Mouse (Mus musculus) monocyte, adult 5-6 weeks (primary cell): Measurements from ENCODE around the gene Pate4. TPM values are rescaled to one million over a fixed set of nuclear protein-coding genes. Genes with fewer than 3 reads are reported as not detected.
"Not testable (repeated sequence)": the region's sequence is repeated elsewhere in the genome, so short reads cannot be mapped to it uniquely, and the experiment has no call there.

Experiments used
- ATAC-seq: fragments of 153-309, 156-312 bp; replicated peaks from 2 replicates; pipeline ENCODE4 v1.8.0; 2017; ENCODE audit warnings: mild to moderate bottlenecking; ENCODE audit not compliant: low TSS enrichment, insufficient number of reproducible peaks, severe bottlenecking, poor library complexity, low FRiP score
- total RNA-seq: library from RNA; stranded (forward); fragments of 200-1000, 200-491, 200-594 nt; gene quantifications from 3 replicates; pipeline ENCODE4 v1.2.3, GENCODE M21; 2017

Pate4 gene
- not detected in 3 replicates for total RNA-seq

DNA sequence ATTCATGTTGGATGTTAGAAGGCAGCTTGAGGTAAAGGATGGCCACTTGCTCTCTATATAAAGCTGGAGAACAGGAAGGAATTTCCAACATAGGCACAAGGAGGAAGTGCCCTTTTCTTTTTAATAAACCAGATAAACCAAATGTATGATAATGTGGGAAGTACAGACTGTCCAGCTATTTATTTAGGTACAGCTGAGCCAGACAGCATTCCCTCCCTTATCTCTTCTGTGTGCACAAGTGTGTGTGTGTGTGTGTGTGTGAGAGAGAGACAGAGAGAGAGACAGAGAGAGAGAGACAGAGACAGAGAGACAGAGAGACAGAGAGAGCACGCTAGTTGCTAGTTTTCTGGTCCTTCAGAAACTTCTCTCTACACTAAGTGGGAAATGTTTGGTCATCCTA, at the start of gene Pate4:
Gene Pate4 (minus strand): TSS at position 101 of the 400 bp plus-strand sequence.
- ATAC-seq, result no peak

DNA sequence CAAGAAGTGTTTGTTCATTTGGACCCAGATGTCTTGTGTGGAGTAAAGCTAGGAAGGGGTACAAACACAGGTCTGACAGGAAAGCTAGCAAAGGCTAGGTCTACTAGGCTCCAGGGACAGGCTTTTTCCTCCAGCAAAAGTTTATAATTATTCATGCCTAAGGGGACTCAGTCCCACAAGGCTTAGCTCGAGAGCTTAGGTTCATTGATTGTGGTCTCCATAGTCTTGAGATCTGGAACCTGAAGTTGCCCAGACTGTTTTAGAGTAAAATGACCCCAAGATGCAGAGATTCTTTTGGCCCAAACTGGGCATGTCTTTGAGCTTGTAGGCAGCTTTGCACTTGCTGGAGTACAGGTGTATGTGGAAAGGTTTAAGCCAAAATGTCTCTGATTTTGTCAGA, 36.4 kb upstream of the Pate4 start, which contains the start of gene Pate3:
Gene Pate3 (minus strand): TSS at position 101 of the 400 bp plus-strand sequence.
- no peak for ATAC-seq

DNA sequence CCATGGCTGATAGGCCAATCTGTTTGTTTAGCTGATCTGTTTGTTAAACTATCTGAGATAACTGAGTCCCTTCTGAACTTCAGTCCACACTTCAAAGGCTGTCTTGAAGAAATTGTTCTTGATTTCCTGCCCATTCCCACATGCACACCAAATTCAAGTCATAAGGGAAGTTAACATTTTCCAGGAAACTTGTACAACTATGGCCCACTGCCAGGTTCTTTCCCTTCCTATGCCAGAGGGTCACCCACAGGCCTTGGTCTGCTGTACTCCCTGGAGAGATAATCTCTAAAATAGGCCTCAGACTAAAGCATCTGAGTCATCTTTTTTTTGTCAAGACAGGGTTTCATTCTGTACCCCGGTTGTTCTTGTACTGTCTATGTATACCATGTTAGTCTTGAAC, 21.2 kb upstream of the Pate4 start:
- ATAC-seq, result no peak

DNA sequence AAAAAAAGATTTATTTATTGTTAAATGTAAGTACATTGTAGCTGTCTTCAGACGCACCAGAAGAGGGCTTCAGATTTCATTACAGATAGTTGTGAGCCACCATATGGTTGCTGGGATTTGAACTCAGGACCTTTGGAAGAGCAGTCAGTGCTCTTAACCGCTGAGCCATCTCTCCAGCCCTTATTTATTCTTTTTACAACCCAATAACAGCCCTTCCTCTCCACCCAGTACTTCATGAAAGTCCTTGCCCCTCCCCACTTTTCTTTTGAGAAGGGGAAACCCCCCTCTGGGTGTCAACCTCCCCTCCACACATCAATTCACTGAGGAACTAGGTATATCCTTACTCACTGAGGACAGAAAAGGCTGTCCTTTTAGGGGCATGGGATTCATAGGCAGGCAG, 5.0 kb upstream of the Pate4 start:
- not testable (repeated sequence) for ATAC-seq

DNA sequence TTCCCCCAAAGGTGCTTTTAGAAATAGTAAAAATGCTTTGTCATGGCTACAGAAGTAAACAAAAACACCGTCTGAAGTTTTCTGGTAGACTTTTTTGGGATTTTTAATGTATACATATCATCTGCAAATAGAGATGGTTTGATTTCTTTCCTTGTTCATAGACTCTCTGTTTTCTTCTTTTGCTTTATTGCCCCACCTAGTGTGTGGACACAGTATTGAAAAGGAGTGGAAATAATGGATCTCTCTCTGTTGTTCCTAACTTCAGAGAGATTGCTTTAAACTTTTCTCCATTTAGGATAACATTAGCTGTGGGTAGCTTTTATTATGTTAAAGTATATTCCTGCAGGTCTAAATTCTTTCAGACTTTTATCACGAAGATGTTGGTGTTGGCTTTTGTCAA, 2.3 kb upstream of the Pate4 start:
- ATAC-seq, result no peak

DNA sequence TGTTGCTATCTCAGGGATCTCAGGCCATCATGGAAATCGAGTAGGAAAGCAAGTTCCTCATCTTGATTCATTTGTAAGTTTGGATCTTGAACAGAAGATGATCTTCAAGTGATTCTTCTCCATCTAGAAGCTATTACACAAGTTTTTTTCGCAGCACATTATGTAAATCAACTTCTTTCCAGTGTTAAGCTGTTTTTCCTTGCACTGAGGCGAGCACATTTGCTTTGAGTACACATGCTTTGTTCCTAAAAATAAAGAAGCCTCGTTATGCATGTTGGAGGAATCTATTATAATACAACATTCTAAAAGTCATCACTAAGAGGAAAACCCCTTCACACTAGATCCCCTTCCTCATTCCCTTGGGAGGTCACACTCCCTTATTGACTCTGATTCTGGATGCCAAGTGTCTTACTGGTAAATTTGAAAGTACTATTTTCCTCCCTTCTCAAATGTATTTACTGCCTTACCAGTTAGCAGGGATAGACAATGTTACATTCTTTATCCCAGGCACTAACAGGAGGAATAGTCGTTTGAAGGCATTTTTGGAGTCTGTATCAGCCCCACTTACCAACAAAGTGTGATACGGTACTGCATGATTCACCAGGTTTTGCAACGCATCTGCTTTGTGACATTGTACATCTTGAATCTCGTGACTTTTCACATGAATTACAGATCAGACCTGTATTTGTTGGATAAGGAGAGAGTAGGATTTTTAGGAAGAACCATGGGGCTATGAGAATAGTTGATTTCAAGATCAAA, 3.9 kb downstream of the Pate4 start:
- no peak for ATAC-seq

DNA sequence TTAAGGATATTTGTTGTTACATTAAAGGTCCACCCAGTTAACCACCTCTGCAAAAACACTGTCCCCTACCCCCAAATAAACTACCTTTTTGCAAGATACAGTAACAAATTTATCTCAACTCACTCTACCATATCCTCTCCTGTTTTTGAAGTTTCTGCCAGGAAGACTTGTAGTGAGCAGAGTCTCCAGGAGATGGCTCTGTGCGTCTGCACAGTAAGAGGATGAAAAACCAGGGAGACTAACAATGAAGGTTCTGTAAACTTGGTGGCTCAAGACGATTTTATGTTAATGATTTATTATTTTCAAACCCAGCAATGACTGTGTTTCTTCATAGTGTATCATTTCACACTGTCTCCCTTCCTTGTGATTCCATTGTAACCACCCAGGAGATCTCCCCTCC, 18.8 kb downstream of the Pate4 start:
- no peak for ATAC-seq

DNA sequence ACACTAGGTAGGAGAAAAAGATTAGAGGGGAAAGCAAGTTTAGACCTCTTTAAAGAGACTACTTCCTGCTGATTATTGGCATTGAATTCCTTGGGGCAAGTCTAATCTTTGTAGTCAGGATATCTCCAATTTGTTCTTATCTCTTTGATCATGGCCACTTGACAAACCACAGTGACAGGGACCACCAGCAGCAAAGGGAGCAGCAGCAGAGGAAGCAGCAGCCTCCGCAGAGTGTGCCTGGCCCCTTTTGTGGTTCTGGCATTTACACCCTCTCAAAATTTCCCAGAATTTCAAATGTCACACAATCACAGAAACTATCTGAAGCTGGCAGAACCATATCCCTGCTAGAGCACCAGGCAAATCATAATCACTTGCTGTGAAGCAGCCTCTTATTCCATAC, 24.1 kb downstream of the Pate4 start:
- ATAC-seq, result no peak

DNA sequence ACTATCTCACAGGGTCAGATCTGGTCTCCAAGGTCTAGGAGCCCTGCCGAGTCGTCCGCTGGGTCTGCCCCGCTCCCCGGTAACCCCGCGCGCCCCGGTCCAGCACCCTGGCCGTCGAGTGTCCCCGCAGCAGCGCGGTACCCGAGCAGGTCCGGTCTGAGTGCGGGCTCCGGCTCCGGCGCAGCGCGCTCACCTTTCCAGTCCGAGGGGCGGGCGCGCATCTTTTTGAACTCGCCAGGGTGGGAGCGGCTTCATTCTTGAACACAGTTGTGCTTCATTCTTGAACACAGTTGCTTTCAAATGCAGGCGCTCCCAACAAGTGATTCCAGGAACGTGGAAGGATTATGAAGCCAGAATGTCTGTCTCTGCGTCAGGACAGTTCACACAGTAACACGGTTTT, 37.3 kb downstream of the Pate4 start:
- no peak for ATAC-seq

DNA sequence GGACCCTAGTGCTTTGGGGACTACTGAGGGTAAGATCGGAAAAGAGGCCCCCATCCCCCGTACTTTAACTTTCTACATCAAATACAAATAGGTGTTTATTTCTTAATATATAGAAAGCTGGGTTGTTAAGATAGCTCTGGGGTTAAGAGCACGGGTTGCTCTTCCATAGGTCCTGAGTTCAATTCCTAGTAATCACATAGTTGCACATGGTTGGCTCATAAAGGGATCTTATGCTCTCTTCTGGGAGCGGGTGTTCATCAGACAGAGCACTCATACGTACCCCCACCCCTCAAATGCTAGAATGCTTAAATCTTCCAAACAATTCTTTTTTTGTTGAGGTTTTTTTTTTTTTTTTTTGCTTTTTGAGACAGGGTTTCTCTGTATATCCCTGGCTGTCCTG, 41.1 kb downstream of the Pate4 start:
- no peak for ATAC-seq

DNA sequence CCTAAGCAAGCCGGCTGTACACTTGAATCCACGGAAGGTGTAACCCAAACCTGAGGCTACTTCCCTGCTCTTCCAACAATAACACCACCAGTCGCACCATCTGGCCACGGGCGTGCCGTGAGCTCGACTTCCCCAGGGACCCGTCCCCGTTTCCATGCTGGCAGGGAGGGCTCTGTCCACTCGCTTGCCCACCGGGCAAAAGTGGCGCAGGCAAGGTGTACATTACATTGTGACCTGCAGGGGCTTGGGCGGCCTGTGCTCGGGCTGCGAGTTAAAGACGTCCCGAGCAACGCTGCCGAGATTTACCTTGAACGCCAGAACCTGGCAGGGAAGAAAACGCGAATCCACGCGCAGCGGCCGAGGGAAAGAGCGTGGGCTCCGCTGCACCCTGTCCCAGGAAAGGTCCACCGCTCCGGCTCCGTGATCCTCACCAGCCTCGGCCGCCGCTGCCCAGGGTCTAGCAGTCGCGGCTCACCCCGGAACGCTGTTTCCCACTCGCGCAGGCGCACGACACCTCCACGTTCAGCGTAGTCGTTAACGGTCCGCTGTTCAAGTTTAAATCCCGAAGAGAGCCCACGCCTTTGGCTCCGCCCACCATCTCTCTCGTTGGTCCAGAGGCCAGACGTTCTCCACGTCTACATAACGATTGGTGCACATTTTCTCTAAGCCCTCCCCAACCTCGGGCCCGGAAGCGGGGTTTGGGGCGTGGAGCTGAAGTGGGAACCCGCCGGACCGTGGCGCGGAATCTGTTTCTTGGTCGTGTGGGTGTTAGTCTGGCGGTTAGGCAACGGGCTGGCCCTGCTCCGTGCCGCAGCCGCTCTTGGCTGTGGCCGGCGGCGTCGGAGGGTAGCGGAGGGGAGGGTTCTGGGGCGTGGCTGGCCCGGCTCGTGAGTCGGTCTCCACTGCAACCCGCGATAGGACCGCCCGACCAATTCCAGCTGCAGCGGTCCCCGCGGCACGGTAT, 41.9 kb downstream of the Pate4 start, which contains the start of the genes Pate2 and Hyls1:
Gene Pate2 (plus strand): TSS at position 714 of the 964 bp plus-strand sequence.
Gene Hyls1 (minus strand): TSS at position 828 of the 964 bp plus-strand sequence.
- ATAC-seq, result peak; percentile 99

DNA sequence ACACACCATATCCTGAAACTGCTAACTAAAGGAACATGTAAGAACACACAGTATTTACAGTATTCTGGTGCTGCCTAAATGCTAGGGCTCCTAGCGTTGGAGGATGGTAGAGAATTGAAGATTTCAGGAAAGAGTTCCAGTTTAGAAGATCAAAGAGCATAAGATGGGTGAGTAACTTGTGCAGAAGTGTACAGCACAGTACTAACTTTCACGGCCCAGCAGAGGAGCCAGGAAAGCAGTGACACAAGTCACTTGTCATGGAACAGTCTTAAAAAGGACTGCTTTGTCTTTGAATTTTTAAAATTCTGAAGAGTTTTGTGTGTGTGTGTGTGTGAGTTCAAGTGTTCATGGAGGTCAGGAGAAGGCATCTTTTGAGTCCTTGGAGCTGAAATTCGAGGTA, 43.7 kb downstream of the Pate4 start:
- no peak for ATAC-seq

DNA sequence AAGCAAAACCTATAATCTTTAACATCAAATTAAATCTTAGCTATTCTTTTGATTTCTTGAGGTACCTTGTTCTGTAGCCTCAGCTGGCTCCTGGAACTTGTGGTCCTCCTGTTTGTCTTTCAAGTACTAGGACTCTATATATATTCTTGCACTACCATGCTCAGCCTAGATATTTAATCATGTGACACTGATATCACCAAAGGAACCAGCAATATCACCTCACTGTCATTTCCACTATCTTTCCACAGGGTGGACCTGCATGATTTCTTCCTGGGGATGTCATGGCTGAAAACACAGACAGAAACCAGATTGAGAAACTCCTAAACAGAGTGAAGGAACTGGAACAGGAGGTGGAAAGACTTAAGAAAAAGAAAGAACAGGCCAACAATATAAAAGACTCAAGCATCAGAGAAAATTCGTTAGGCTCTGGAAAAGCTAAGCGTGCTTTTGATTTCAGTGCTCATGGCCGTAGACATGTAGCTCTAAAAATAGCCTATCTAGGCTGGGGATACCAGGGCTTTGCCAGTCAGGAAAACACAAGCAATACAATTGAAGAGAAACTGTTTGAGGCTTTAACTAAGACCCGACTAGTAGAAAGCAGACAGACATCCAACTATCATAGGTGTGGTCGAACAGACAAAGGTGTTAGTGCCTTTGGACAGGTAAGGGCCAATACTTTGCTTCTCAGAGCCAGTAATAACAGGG, 47.1 kb downstream of the Pate4 start:
- ATAC-seq, result no peak

DNA sequence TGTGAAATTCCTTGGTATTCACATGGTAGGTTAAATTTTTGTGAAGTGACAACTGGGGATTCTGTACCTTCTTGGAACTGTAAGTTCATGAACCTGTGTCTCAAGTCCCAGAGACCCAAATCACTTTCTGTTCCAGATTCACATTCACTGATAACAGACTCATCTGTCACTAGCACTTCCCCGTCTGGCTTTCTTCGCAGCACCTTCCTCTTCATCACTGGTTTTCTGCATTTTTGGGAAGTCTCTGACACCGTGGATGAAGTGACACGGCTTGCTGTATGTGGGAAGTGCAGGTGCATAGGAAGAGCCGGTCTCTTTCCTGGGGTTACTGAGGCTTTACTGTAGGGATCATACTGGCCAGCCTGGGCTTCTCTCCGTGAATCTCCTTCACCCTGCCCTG, 50.2 kb downstream of the Pate4 start:
- no peak for ATAC-seq

DNA sequence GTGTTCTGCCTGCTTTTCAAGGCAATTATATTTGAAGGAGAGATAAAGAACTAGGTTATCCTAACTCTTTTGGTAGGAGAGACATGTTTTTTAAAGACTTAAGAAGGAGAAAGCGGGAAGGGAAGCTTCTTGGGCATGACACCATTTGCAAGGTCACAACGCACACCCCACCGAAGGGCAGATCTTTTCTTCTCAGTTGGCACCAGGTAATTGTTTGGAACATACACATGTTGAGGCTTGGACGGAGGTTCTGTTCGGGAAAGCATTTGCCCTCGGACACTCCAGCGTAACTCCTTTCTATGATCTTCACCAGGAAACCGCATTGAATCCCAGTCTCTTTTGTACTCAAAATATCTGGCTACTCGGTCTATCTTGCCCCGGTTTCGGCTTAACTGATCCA, 50.7 kb downstream of the Pate4 start:
- ATAC-seq, result no peak

DNA sequence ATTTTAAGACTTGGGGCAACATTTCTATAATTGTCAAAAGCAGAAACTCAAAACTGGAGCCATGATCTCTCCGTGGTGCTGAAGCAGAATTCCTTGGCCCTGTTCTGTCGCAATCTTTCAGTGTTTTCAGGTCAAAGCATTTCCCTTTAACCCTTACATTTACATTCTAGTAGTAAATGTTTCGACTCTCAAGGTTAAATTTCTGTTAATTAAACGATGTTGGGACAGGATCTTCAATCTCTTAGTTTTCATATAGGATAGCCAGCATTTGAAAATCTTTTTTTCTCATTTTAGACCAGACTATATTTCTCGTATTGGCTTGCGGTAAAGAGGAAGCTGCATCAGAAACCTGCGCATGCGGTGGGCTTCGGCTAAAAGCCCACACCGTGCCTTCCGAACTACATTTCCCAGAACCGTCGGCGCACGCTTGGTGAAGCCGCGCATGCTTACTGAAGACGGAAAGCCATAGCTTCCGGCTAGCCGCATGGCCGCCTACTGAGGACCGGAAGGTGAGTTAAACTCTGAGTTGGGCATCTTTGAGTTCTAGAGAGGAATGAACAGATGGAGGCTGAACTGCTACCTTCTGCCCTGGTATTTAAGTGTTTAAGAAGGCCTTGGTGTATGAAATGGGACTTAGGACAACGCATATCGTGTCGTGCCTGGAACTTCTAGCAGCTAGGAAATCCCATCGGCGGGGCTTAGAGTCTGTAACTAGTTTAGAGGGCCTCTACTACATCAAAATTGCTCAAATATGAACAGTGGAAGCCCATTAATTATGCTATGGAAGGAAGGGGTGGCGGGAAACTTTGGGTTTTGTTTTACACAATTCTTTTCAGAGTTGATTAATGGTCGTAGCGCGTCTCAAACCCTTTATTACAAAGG, 52.5 kb downstream of the Pate4 start:
- ATAC-seq, result peak; percentile 95

DNA sequence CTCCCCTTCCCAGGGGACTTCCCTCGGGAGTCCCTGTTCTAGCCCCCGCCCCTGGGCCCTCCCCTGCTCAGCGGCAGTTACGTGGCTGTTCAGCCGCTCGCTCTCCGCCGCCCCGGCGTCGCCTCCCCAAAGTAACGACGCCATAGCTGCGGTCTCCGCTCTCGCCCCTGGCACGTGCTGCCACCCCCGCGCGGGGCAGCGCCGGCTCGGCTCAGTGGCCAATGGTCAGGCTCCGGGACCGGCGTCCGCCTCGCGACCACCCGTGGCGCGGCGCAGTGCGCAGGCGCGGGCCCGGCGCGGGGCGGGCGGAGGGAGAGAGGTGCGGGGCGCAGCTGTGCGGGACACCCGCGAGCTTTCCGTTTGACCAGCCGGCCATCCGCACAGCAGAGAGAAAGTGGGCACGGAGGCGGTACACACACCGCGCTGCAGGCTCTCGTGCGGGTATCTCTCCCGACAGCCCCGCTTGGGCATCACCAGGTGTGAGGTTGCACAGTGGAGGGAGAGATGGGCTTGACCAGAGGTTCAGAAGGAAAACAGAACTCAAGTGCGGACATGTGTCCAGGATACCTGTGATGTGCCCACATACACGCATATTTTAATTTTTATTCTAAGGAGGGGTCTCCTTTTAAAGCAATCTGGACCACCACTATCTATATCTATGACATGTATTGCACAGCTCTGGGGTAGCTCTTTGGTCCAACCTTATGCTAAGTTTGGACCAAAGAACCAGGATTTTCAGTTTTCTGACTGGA, 53.3 kb downstream of the Pate4 start, which contains the start of the genes Ddx25 and Pus3:
Gene Ddx25 (minus strand): TSS at position 272 of the 752 bp plus-strand sequence.
Gene Pus3 (plus strand): TSS at position 339 of the 752 bp plus-strand sequence.
- 0 out of 2 replicates have a peak, but pooled peaks have one; percentile 23 for ATAC-seq
